In genomic region chr2:29537334-29537733, GRCm38 (mm10) we compare ENCODE assay signal across 25 mouse cellular contexts.
A peak's percentile ranks its signal among the peaks of the same experiment; 100 is the strongest.
DNase-seq lines count a peak whose midpoint lies in the region; ATAC-seq and TF ChIP-seq lines count a peak whose summit lies in the region.
"Had no signal": no experiment of that assay in that cellular context is flagged by ENCODE, and none has a peak within 500 bp of the region (broad histone marks: within the 10 kb centered on the region; RNA-seq: fewer than 3 reads in every experiment).

No protein-coding gene starts in this region.

- no peak overlapping the region for H3K27ac ChIP-seq in kidney, embryonic 15.5 days
- no peak overlapping the region for H3K27ac ChIP-seq in lung, postnatal 0 days (ENCODE audit: low read length)
- H3K27ac ChIP-seq in cerebellum, adult 2 months (ENCODE audit: insufficient read depth, low read length), result no peak overlapping the region
- H3K27ac ChIP-seq: embryonic facial prominence, embryonic 13.5 days; forebrain, embryonic 12.5 days; hindbrain, embryonic 14.5 days; limb, embryonic 12.5 days; liver, embryonic 13.5 days; midbrain, embryonic 12.5 days had no signal

- H3K36me3 ChIP-seq in kidney, embryonic 15.5 days, result no peaks in the 10 kb centered on the region
- no peaks in the 10 kb centered on the region for H3K36me3 ChIP-seq in lung, postnatal 0 days (ENCODE audit: insufficient read depth, low read length)
- H3K36me3 ChIP-seq: embryonic facial prominence, embryonic 13.5 days; forebrain, embryonic 12.5 days; limb, embryonic 12.5 days; liver, embryonic 13.5 days; midbrain, embryonic 12.5 days had no signal

- H3K9me3 ChIP-seq in kidney, embryonic 15.5 days (replicated peaks), result no peaks in the 10 kb centered on the region
- H3K9me3 ChIP-seq in lung, postnatal 0 days (ENCODE audit: low read length), result no peaks in the 10 kb centered on the region
- H3K9me3 ChIP-seq: embryonic facial prominence, embryonic 13.5 days; forebrain, embryonic 12.5 days; limb, embryonic 12.5 days; liver, embryonic 13.5 days; midbrain, embryonic 12.5 days had no signal

- H3K27me3 ChIP-seq in kidney, embryonic 15.5 days, result no peaks in the 10 kb centered on the region
- no peaks in the 10 kb centered on the region for H3K27me3 ChIP-seq in lung, postnatal 0 days (replicated peaks; ENCODE audit: insufficient read depth, low read length)
- H3K27me3 ChIP-seq in cerebellum, adult 2 months (ENCODE audit: control insufficient read depth, insufficient read depth, low read length), result no peaks in the 10 kb centered on the region
- H3K27me3 ChIP-seq: embryonic facial prominence, embryonic 13.5 days; forebrain, embryonic 12.5 days; limb, embryonic 12.5 days; liver, embryonic 13.5 days had no signal

- no peak overlapping the region for H3K9ac ChIP-seq in kidney, embryonic 15.5 days
- H3K9ac ChIP-seq in lung, postnatal 0 days (replicated peaks; ENCODE audit: low read depth), result no peak overlapping the region
- H3K9ac ChIP-seq: embryonic facial prominence, embryonic 13.5 days; forebrain, embryonic 12.5 days; hindbrain, embryonic 14.5 days; limb, embryonic 12.5 days; liver, embryonic 13.5 days; midbrain, embryonic 12.5 days had no signal

- 89% methylated on average over 8 of the region's 8 CpGs for WGBS in kidney, embryonic 15.5 days
- 62% methylated on average over 8 of the region's 8 CpGs for WGBS in lung, postnatal 0 days
- 95% methylated on average over 8 of the region's 8 CpGs for WGBS in cerebellum, adult 2 months

- no peak for TF ChIP-seq POLR2A in cerebellum, adult 2 months (IDR thresholded peaks at IDR 0.05; ENCODE audit: borderline replicate concordance, insufficient read depth, low read length)

- no peak for TF ChIP-seq EP300 in lung, postnatal 0 days (IDR thresholded peaks at IDR 0.05)

- H3K4me2 ChIP-seq in kidney, embryonic 15.5 days, result no peak overlapping the region
- H3K4me2 ChIP-seq in lung, postnatal 0 days (replicated peaks; ENCODE audit: low read depth, low read length), result no peak overlapping the region
- H3K4me2 ChIP-seq: embryonic facial prominence, embryonic 13.5 days; forebrain, embryonic 12.5 days; hindbrain, embryonic 14.5 days; limb, embryonic 12.5 days; liver, embryonic 13.5 days; midbrain, embryonic 12.5 days had no signal

- no peak overlapping the region for H3K4me3 ChIP-seq in kidney, embryonic 15.5 days (replicated peaks)
- no peak overlapping the region for H3K4me3 ChIP-seq in lung, postnatal 0 days (ENCODE audit: low read depth, low read length)
- no peak overlapping the region for H3K4me3 ChIP-seq in cerebellum, adult 2 months (replicated peaks; ENCODE audit: insufficient read depth, low read depth, low read length)
- H3K4me3 ChIP-seq: embryonic facial prominence, embryonic 13.5 days; erythroblast, embryonic 14.5 days; forebrain, embryonic 12.5 days; limb, embryonic 12.5 days; liver, embryonic 13.5 days; midbrain, embryonic 12.5 days had no signal

- DNase-seq in kidney, adult 9 months, result no peak
- no peak for DNase-seq in lung, postnatal 0 days (ENCODE audit: low spot score)
- no peak for DNase-seq in lung, postnatal 36 days
- peak; percentile 81 for DNase-seq in ZHBTc4 (ENCODE audit: low read depth, low spot score)
- DNase-seq in cerebellum, adult 2 months, result no peak
- DNase-seq in left cerebral cortex, postnatal 10 days (ENCODE audit: extremely low spot score in 1 of 2, low spot score in 2 of 2), result no peak
- DNase-seq: adrenal gland, adult 8-10 months; B cell, adult 2 months; cerebellum, adult 11-12 months; cerebellum, postnatal 25 days; embryo, embryonic 11 days; gastrocnemius, postnatal 36 days; heart, postnatal 36 days; kidney, postnatal 25 days; layer of hippocampus, postnatal 36 days; liver, embryonic 13.5 days; spleen, adult 18-20 months; thymus, postnatal 25 days had no signal

- intact Hi-C loops in left cerebral cortex, postnatal 10 days (cut with DNase I), result no loop called here

- peak; percentile 51 for TF ChIP-seq CTCF in lung, postnatal 0 days (IDR thresholded peaks at IDR 0.05)
- no peak for TF ChIP-seq CTCF in cerebellum, adult 2 months (IDR thresholded peaks at IDR 0.05; ENCODE audit: borderline replicate concordance, insufficient read depth, low read depth, low read length)

- ATAC-seq in kidney, embryonic 15.5 days (replicated peaks; ENCODE audit: low FRiP score), result 0 out of 2 replicates have a peak, but pooled peaks have one; percentile 22
- ATAC-seq in lung, postnatal 0 days, result no peak

- no peaks in the 10 kb centered on the region for H3K4me1 ChIP-seq in kidney, embryonic 15.5 days
- no peaks in the 10 kb centered on the region for H3K4me1 ChIP-seq in lung, postnatal 0 days (ENCODE audit: insufficient read depth, low read depth, low read length)
- H3K4me1 ChIP-seq in cerebellum, adult 2 months (ENCODE audit: control insufficient read depth, insufficient read depth, low read length), result peaks cover 7% of the 10 kb centered on the region; the same call in 1 of the 2 replicates
- H3K4me1 ChIP-seq: forebrain, embryonic 12.5 days; liver, embryonic 13.5 days had no signal
